Mouse (Mus musculus) T-helper 2 cell (primary cell): ENCODE results near the gene Aars2.

Source experiments
- in situ Hi-C: fragments of 300-600 bp; cut with MboI, MseI; formaldehyde crosslinking; loops from one replicate; pipeline ENCODE4 v1.15.1; 2025; ENCODE audit warnings: high pct_unique_total_duplicates

The Aars2 gene

DNA sequence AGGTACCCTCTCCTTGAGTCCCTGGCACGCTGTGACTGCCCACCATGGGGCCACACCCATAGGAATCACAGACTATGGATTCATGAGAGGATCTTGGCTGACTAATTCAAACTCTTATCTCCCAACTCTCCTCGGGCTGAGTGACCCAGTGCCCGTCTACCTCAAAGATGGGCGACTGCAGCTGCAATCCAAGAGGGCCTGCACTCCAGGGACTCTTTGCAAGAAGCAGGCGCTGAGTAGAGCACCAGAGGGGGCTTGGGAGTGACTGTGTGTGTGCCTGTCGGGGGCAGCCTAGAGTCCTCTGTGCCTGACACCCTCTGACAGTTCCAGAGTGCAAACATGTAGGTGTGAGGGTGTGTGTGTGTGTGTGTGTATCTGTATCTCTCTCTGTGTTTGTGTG, 35.5 kb downstream of the Aars2 start:
- in situ Hi-C loops: no loop called here

DNA sequence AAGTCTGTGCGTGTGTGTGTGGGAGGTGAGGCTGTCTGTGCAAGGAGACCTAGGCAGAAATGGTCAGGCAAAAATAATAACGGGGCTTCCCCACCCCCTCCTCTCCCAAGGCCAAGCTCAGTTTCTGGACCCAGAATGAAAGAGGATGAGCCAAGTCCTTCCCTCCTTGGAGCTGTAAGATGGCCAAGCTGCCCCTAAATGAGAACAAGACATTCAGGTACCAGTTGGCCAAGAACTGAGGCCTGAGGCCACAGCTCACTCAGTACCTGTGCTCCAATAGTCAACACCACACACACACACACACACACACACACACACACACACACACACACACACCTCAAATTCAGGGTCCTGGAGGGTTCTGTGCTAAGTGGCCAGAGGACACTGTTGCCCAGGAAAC, 36.1 kb downstream of the Aars2 start:
- in situ Hi-C loops: no loop called here

DNA sequence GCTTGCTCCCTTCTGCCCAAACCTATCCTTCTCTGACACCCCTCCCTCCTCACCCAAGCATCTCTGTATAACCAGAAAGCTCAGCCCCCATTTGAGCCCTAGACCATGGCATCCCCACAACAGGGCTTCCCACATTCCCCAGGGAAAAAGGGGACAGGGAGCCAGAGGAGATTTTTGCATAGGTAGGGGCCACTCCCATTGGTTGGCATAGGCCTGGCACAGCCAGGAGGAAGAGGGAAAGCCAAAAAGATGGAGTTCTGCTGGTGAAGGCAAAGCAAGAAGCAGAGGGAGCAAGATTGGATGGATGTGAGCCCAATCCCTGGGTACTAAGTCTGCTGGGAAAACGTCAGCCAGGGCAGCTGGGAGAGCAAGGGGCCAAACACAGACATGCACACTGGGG, 36.5 kb downstream of the Aars2 start:
- in situ Hi-C loops: no loop called here

DNA sequence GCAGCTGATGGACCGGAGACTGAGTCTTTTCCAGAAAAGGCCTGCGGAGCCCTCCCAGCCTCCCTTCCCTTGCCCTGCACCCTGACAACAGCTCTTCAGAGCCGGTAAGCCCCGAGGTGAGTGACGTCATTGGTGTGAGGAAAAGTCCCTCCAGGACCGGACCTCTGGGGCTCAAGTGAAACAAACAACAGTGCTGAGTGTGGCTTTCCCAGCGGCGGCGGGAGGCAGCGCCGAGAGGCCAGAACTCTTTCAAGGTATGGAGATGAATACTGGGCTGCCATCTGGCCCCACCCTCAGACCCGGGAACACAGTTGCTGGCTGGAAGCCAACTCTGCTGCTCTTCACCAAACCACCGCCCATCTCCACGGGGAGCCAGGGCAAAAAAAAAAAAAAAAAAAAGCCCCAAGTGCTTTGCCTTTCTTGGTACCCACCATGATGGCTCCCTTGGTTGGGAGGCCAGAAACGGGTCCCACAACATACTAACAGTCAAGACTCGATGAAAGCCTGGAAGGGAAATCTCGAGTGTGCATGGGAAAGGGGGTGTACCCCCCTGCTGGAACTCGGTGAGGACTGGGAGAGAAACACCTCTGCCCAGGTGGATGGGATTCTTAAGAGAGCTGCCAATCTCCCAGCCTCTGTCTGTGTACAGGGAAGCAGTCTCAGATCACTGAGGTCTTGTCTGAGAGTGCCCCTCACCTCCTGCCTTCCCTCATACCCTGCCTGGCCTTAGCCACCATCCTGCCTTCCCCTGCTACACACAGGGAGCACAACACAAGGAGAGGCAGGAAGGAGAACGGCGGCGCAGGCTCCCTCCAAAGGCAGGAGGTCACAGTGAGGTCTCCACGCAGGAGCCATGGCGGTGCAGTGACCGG, 37.6 kb downstream of the Aars2 start:
- in situ Hi-C loops: no loop called here

DNA sequence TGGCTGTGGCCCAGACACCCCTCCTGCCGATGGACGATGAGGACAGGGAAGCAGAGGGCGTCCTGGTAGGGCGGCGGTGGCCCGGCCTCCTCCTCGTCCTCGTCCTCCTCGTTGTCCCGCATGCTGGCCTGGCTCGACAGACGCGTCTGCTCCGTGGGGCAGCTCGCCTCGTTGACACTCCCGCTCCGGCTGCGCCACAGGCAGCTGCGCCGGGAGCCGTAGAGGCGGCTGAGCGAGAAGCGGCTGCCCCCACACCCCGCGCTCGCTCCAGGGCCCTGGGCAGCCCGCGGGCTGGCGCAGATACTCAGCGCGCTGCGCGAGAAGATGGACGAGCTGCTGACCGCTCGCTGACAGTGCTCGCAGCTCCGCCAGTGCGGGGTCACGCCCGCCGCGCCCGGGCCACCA, 38.2 kb downstream of the Aars2 start:
- in situ Hi-C loops: no loop called here

DNA sequence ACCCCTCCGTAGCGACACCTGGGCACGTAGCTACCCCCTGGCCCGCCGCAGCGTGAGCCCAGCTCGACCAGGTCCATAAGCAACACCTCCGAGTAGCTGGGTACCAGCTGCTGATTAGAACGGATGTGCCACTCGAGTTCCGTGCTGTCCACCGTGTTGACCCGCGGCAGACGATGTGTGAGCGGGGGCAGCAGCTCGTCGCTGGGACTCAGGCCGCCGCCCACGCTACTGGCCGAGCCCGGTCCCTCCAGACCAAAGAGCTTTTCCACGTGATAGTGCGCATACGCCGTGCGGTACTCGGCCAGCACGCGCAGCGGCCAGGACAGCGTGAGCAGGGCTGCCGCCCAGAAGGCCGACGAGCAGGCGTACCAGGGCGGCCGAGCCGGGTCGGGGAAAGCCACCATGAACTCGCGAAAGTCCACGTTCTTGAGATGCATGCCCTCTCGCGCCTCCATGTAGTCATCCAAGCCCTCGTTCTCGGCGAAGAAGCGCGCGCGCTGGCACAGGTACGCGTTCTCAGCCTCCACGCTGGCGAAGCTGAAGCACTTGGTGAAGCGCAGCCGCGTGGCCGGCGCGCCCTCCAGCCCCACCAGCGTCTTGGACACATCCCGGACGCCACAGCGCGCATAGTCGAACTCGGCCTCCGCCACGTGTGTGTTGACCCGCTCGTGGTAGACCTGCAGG, 38.8 kb downstream of the Aars2 start:
- in situ Hi-C loops: no loop called here

DNA sequence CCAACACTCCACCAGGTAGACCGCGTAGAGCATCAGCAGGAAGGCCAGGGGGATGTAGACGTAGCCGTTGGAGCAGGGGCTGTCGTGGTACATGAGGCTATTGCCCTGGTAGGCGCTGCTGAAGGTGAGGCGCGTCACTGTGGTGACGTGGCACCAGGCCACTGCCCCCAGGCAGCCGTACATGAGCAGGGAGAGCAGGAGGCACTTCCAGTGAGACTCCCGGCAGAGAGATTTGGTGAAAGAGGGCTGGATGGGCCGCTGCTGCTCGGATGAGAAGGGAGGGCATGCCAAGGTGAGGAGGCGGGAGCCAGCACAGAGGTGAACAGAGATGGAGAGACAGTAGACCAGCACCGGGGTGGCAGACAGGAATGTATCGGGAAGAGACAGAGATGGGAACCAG, 40.3 kb downstream of the Aars2 start:
- in situ Hi-C loops: no loop called here

DNA sequence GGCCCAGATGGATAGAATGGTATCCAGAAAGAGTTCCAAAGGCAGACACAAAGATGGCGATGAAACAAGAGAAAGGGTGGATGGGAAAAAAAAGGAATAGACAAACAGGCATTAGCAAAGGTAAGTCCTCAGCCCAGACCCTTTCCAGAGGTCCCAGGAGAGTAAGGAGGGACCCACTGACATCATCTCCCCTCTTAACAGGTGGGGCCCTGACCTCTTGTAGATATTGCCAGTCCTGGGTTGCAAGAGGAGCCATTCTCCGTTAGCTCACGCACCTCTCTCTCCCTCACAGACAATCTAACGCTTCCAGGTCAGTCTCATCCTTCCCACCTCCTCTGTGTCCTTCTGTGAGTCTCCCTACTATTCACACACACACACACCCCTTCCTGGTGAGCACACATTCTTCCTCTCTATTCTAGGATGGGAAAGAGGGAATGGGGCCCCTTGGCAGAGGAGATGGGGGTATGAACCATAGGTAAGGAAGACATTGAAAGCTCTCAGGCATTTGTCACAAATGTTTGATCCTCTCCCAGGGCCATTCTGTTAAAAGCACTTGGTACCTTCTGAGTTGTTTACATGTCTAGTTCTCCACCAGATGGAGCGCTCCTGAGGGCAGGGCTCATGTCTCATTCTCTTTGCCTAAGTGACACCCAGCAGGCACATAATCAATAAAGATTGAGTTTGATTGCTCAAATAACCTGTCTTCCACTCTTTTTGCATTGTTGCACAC, 41.0 kb downstream of the Aars2 start:
- in situ Hi-C loops: no loop called here

DNA sequence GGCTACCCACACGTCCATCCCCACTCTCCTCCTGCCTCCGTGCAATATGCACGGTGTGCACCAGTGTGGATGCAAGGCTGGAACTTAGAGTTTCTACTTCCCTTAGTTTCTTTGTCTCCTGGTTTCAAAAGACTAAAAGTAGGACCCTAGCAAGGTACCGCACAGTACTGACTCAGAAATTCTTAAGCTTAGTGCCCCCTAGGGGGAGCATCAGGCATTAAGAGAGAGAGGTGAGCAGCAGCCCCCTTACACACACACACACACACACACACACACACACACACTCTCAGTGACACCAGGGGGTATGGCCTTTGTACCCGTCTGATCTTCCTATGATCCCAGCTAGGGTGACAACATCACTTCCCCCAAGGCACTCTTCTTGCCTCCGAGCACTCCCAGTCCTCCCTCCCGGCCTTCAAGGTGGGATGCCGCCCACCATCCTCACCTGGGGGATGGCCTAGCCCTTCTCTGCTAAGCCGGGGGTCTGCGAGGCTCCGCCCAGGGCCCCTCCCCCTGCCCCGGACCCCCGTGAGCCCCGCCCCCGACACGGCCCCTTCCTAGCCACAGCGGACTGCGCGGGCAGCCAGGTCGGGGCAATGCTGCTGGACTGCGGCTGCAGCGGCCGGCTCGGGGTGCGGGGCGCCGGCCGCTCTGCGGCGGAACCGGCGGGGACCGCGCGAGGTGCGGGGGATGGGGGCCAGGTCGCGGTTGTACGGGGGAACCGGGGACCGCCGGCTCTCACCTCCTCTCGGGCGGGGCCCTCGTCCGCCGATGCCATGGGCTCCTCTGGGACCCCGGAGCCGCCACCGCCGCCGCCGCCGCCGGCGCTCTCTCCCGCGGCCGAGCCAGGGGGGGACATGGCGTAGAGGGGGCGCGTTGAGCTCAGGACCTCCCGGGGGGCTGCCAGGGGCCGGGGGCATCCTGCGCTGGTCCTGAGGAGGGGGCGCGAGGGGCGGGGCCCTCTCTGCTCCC, 42.2 kb downstream of the Aars2 start:
- in situ Hi-C loops: no loop called here

DNA sequence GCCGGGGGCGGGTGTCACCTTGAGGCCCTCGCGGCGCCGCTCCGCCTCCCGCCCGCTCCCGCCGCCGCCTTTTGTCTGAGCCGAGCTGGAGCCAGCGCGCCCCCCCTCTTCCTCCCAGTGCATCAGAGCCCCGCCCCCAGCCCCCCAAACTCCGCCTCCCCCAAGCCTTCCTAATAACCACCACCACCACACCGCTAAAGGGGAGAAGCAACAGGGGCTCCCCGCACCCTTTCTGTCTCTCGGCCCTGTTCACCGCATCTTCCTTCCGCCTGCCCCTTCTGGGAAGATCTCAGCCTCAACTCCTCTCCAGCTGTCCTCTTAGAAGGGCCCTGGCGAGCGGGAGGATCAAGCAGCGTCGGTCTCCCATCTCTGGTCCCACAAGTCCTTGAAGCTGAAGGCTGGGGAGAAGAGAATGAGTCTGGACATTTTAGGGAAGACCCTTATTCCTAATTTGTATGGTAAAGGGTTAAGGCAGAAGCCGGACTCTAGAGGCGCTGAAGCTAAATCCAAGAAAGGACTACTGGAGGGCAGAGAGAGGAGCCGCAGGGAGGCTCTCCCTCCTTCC, 43.1 kb downstream of the Aars2 start, which contains the start of gene Tmem151b:
Tmem151b (minus strand) TSS at position 61 of the 565 bp plus-strand sequence.
- in situ Hi-C loops: loop anchor here (5.0 kb wide), 1 partner anchor 72 kb away; the partner anchor contains the start of gene Spats1

DNA sequence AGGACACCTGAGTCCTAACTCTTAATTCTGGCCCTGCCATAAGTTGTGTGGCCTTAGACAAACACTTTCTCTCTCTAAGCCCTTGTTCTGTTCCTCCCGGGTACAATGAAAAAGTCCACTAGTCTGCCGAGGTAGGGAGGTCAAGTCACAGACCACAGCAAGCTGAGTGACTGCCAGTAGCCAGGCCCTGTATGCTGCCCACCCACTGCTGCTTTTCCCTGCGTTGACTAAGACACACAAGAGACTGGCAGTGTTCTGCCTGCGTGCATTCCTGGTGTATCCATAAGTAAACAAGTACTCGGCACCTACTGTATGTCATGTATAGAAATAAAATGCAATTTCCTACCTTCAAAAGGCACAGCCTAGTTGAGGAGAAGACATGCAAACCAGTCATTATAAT, 43.6 kb downstream of the Aars2 start:
- in situ Hi-C loops: loop anchor here (5.0 kb wide), 1 partner anchor 73 kb away; the partner anchor contains the start of gene Spats1

DNA sequence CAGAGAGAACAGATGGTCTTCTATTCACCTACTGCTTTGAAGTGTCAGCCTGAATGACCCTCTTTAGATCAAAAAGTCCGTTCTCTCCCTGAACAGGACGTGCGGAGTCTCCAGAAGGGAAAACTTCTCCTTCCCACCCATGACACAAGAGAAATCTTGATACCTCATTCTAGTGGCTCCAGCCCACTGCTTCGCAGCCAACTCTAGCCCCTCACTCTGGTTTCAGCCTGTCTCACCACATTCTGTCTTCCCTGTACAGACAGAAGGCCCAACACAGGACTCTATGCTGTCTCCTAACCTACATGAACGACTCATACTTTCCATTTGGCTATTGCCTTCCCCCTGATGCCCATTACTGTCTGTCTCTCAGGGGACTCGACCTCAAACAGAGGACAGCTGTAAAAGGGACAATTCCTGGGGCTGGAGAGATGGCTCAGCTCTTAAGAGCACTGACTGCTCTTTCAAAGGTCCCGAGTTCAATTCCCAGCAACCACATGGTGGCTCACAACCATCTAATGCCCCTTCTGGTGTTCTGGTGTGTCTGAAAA, 44.7 kb downstream of the Aars2 start:
- in situ Hi-C loops: loop anchor here (5.0 kb wide), 1 partner anchor 74 kb away; the partner anchor contains the start of gene Spats1

DNA sequence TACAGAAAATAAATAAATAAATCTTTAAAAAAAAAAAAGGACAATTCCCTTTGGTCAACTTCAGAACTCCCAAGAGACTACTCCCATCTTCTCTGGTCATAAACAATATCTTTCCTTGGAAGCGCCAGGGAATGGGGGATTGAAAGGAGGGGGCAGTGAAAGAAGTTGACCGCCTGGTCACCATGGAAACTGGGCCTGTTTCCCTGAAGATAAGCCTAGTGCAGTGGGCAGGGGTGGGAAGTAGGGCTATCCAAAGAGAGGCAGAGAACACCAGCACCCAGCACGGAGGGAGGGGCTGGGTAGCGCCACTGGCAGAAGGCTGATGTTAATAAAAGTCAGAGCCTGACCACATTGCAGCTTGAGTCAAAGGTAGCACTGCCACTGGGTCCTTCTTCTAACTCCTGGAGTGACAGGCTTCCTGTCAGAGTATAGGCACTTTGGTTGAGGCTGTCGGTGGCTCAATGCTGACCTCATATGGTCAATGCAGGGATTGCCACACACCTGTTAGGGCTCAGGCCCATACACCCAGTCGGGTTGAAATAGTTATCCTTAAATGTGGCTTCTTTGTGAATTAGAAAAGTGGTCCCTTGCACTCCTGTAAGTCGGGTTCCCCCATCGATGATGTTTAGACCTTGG, 45.3 kb downstream of the Aars2 start:
- in situ Hi-C loops: loop anchor here (5.0 kb wide), 1 partner anchor 75 kb away; the partner anchor contains the start of gene Spats1

DNA sequence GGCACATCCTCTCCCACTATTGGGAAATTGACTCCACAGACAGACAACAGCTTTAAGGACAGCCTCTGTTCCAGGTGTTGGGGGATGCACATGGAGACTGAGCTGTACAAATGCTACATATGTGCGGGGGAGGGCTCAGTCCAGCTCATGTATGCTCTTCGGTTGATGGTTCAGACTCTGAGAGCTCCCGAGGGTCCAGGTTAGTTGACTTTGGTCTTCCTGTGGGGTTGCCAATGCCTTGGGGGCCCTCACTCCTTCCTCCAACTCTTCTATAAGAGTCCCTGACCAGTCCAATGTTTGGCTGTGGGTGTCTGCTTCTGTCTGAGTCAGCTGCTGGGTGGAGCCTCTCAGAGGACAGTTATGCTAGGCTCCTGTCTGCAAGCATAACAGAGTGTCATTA, 46.4 kb downstream of the Aars2 start:
- in situ Hi-C loops: loop anchor here (5.0 kb wide), 1 partner anchor 76 kb away; the partner anchor contains the start of gene Spats1

DNA sequence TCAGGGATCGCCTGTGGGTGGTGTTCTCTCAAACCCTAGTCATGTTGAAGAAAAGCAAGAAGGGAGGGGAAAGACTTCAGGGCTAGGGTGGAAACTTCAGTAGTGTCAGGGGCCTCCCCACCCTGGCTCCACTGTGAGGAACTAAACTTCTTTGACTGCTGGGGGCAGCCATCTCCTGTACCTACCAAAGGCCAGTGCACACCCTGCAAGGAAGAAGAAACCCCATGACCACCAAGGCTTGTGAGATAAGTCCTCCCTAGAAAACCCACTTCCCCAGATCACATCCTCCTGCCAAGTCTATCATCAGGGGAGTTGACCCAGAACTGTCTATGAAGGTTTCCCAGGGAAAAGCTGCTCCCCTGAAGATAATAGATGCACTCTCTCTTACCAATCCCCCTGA, 47.8 kb downstream of the Aars2 start:
- in situ Hi-C loops: loop anchor here (5.0 kb wide), 1 partner anchor 77 kb away; the partner anchor contains the start of gene Spats1

DNA sequence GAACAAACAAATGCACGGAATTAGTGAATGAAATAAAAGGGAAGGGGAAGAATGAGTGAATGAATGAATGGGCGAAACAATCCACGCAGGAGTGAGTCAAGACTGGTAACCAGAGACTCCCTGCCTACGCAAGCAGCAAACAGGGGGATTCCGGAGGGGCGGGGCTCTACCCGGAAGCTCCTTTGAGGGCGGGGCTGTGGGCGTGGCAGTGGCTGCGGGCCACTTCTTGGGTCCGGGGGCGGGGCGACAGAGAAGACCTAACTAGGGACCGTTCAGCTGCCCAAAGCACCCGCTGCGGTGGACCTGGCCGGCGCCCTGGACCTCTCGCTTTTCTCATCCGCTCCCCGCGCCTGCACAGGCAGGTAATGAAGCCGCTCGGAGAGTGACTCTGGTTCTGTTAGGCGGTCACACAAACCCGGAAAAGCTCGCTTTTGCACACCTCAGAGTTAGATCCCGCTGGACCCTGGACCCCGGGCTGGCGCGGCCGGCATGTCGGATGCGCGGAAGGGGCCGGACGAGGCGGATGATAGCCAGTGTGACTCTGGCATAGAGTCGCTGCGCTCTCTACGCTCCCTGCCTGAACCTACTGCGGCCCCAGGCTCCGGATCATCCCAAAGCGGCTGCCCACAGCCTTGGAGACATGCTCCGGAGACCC, 48.9 kb downstream of the Aars2 start, which contains the start of gene Nfkbie:
Nfkbie (plus strand) TSS at position 252 of the 655 bp plus-strand sequence.
- in situ Hi-C loops: no loop called here

DNA sequence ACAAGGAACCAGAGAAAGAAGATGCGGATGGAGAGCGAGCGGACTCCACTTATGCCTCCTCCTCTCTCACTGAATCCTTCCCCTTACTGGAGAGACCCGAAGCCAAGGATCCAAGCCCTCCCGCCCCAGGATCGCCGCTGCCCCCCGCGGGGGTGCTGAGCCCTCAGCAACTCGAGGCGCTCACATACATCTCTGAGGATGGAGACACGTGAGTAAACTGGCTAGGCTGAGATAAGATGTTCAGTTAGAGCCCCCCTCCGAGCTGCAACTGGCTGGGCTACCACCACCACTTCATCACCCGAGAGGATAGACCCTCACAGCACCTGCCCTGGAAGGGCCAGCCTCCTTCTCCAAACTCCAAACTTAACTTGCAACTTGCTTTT, 49.5 kb downstream of the Aars2 start:
- in situ Hi-C loops: no loop called here

DNA sequence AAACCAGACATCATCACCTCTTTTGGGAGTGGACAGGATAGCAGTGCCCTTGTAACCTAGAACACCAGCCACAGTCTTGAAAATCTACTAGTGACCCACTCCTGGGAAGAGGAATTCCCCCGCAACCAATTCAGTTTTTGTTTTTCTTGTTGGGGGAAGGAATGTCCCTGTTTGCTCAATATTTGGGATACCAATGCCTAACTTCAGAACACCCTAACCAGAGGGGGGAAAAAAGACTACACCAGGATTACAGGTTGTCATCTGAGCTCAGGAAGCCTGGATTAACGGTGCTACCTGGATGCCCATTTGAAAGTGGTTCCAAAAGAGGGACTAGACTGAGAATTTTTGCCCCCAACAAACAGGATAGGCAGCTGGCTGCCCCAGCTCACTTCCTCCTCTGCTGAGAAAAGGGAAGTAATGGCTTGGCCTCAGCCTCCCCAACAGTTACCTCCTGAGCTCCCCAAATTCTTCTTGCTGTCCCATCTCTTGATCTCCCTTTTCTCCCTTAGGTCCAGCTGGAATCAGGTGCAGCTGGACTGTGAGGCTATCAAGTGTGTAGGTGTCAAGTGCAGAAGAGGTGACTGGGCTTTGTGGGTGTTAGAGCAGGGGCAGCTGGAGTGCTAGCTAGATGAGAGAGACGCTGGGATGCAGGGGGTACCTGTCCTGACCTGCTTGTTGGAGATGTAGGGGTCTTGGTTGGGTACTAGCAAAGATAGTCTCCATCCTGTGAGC, 50.0 kb downstream of the Aars2 start:
- in situ Hi-C loops: no loop called here
